Mouse (Mus musculus) kidney, embryonic 14.5 days (tissue): ENCODE results near the gene Nolc1. TPM values are rescaled to one million over a fixed set of nuclear protein-coding genes. Genes with fewer than 3 reads are reported as not detected.
A peak's percentile ranks its signal among the peaks of the same experiment; 100 is the strongest.

Source experiments
- ATAC-seq: fragments of 200-750 bp; cut with Nextera tagmentation; 2 replicates; pipeline ENCODE4 v1.8.0; 2017; ENCODE audit warnings: moderate number of reproducible peaks, mild to moderate bottlenecking, moderate TSS enrichment, moderate library complexity; ENCODE audit not compliant: low FRiP score, low TSS enrichment
- H3K27ac ChIP-seq: fragments of 300-500 bp; sonication (generic); 2 replicates; pipeline ENCODE4 v1.5.1; 2014; ENCODE audit warnings: low read depth, mild to moderate bottlenecking, low read length, moderate library complexity, mixed read lengths
- H3K27me3 ChIP-seq: fragments of 300-500 bp; sonication (generic); 2 replicates; pipeline ENCODE4 v1.6.1; 2014; ENCODE audit warnings: mild to moderate bottlenecking, low read length; ENCODE audit not compliant: control insufficient read depth, insufficient read depth
- H3K36me3 ChIP-seq: fragments of 300-500 bp; sonication (generic); 2 replicates; pipeline ENCODE4 v1.6.1; 2014; ENCODE audit warnings: low read length, mixed read lengths; ENCODE audit not compliant: control insufficient read depth, insufficient read depth
- H3K4me1 ChIP-seq: fragments of 300-500 bp; sonication (generic); 2 replicates; pipeline ENCODE4 v1.6.1; 2014; ENCODE audit warnings: low read length, mixed read lengths; ENCODE audit not compliant: control insufficient read depth, insufficient read depth
- H3K4me2 ChIP-seq: fragments of 300-500 bp; sonication (generic); replicated peaks from 2 replicates; pipeline ENCODE4 v1.6.1; 2014; ENCODE audit warnings: low read depth, mild to moderate bottlenecking, low read length
- H3K4me3 ChIP-seq: fragments of 300-500 bp; sonication (generic); 2 replicates; pipeline ENCODE4 v1.5.1; 2014; ENCODE audit warnings: mild to moderate bottlenecking, low read length
- H3K9ac ChIP-seq: fragments of 300-500 bp; sonication (generic); 2 replicates; pipeline ENCODE4 v1.6.1; 2014; ENCODE audit warnings: low read depth, mild to moderate bottlenecking, low read length, moderate library complexity
- H3K9me3 ChIP-seq: fragments of 300-500 bp; sonication (generic); 2 replicates; pipeline ENCODE4 v1.6.1; 2016; ENCODE audit warnings: low read length; ENCODE audit not compliant: control insufficient read depth
- WGBS: fragments of 180-500 bp; shearing (Covaris S2); extraction: QIAGEN DNeasy Blood & Tissue Kit; methylation state at CpG from one replicate; pipeline ENCODE4 v1.1.7; 2014; 5-methylcytosine and 5-hydroxymethylcytosine counted together
- polyA plus RNA-seq: library from polyadenylated mRNA; unstranded; fragments of >200 nt; fragmentation: Nextera tagmentation; extraction: Ambion mirVana; gene quantifications from 2 replicates; pipeline ENCODE4 v1.2.1, GENCODE M21; 2014

The Nolc1 gene
- polyA plus RNA-seq = 80.6 and 114 TPM in 2 replicates

DNA sequence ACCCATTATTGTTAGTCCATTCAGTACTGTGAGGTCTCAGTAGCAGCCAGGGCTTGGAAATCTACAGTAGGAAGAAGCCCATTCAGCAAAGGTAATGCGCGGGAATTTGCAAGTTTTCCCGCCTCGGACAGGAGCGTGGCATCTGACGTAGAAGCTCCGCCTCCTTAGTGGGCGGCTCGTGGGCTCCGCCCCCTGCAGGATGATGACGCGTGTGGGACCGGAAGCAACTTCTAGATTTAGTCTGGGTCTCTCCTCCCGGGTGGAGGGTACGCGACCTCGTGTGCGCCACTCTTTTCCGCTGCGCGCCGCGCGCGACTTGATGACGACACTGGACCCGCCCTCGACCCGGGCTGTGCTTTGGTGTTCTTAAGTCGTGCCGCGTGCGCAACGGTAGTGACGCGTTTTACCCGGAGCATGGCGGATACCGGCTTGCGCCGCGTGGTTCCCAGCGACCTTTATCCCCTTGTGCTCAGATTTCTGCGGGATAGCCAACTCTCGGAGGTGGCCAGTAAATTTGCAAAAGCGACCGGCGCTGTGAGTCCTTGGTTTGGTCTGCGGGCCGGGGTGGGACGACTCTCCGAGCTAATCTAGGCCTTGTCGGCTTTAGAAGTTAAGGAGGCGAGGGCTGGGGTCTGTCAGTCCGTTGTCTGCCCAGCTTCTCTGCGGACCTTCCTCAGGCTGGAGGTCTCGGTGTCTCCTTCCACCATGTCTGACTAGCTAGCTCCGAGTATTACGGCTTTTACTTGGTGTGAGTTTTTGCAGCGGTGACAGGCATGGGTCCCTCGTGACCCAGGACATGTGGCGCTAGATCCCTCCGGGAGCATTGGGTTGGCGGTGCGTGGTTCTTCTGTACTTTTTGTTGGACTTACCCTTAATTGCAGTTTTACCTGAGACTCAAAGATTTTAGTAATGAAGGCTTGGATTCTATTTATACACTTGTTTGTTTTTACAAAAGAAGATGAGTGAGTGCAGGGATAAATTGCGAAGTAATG lies at the start of gene Nolc1:
TSS of gene Nolc1 (plus strand) at position 248 of the 992 bp plus-strand sequence.
- Histone ChIP-seq H3K27me3 (no peaks in the 10 kb centered on the region), H3K9ac (peak within 1 kb of the TSS; percentile 79), H3K36me3 (peaks cover 61% of the 10 kb centered on the region), H3K27ac (peak within 1 kb of the TSS; percentile 67; the same call in 1 of the 2 replicates), H3K9me3 (no peaks in the 10 kb centered on the region), H3K4me3 (peak within 1 kb of the TSS; percentile 83), H3K4me2 (peak within 1 kb of the TSS; percentile 81), H3K4me1 (peaks cover 12% of the 10 kb centered on the region)
- peak; percentile 98 for ATAC-seq
- under 1% methylated on average over 66 of the region's 66 CpGs for WGBS

GRCm38 (mm10) chr19:46026567-46026966 lies 49.1 kb upstream of the Nolc1 start:
- H3K9me3 ChIP-seq = peaks cover 5% of the 10 kb centered on the region; the same call in 1 of the 2 replicates
- H3K27ac ChIP-seq = no peak overlapping the region
- no peak overlapping the region for H3K4me2 ChIP-seq
- WGBS = 63% methylated on average over 8 of the region's 8 CpGs
- no peaks in the 10 kb centered on the region for H3K4me1 ChIP-seq
- ATAC-seq = no peak
- no peak overlapping the region for H3K4me3 ChIP-seq
- H3K9ac ChIP-seq = no peak overlapping the region
- no peaks in the 10 kb centered on the region for H3K27me3 ChIP-seq
- H3K36me3 ChIP-seq = peaks cover 13% of the 10 kb centered on the region

- Histone ChIP-seq H3K4me2 (no peak overlapping the region), H3K4me1 (no peaks in the 10 kb centered on the region), H3K27me3 (no peaks in the 10 kb centered on the region), H3K27ac (no peak overlapping the region), H3K4me3 (no peak overlapping the region), H3K9ac (no peak overlapping the region), H3K36me3 (peaks cover 36% of the 10 kb centered on the region), H3K9me3 (peaks cover 5% of the 10 kb centered on the region; the same call in 1 of the 2 replicates)
- no peak for ATAC-seq
- 77% methylated on average over 11 of the region's 11 CpGs for WGBS
Measured at GRCm38 (mm10) chr19:46028747-46029320, 46.8 kb upstream of the Nolc1 start.

GRCm38 (mm10) chr19:46029652-46030051 lies 46.0 kb upstream of the Nolc1 start:
- Histone ChIP-seq H3K9me3 (peaks cover 5% of the 10 kb centered on the region; the same call in 1 of the 2 replicates), H3K27me3 (no peaks in the 10 kb centered on the region), H3K4me2 (no peak overlapping the region), H3K27ac (no peak overlapping the region), H3K4me3 (no peak overlapping the region), H3K4me1 (no peaks in the 10 kb centered on the region), H3K36me3 (peaks cover 44% of the 10 kb centered on the region), H3K9ac (no peak overlapping the region)
- 100% methylated on average over 1 of the region's 1 CpGs for WGBS
- no peak for ATAC-seq

- H3K9me3 ChIP-seq = peaks cover 5% of the 10 kb centered on the region; the same call in 1 of the 2 replicates
- no peak overlapping the region for H3K4me2 ChIP-seq
- H3K4me3 ChIP-seq = no peak overlapping the region
- H3K27me3 ChIP-seq = no peaks in the 10 kb centered on the region
- H3K9ac ChIP-seq = no peak overlapping the region
- no peak for ATAC-seq
- peaks cover 51% of the 10 kb centered on the region for H3K36me3 ChIP-seq
- H3K4me1 ChIP-seq = no peaks in the 10 kb centered on the region
- 92% methylated on average over 10 of the region's 10 CpGs for whole genome bisulfite sequencing
- H3K27ac ChIP-seq = no peak overlapping the region
Measured at GRCm38 (mm10) chr19:46030196-46030983, 45.3 kb upstream of the Nolc1 start.

GRCm38 (mm10) chr19:46031689-46032432 lies 43.8 kb upstream of the Nolc1 start:
- peaks cover 63% of the 10 kb centered on the region for H3K36me3 ChIP-seq
- 83% methylated on average over 9 of the region's 9 CpGs for WGBS
- ATAC-seq = no peak
- peaks cover 5% of the 10 kb centered on the region; the same call in 1 of the 2 replicates for H3K9me3 ChIP-seq
- H3K4me1 ChIP-seq = peaks cover 2% of the 10 kb centered on the region; the same call in 1 of the 2 replicates
- H3K27ac ChIP-seq = no peak overlapping the region
- H3K9ac ChIP-seq = no peak overlapping the region
- H3K4me2 ChIP-seq = no peak overlapping the region
- H3K27me3 ChIP-seq = no peaks in the 10 kb centered on the region
- H3K4me3 ChIP-seq = no peak overlapping the region

- Histone ChIP-seq H3K36me3 (peaks cover 63% of the 10 kb centered on the region), H3K27ac (no peak overlapping the region), H3K4me2 (no peak overlapping the region), H3K9ac (no peak overlapping the region), H3K4me3 (no peak overlapping the region), H3K9me3 (peaks cover 5% of the 10 kb centered on the region; the same call in 1 of the 2 replicates), H3K27me3 (no peaks in the 10 kb centered on the region), H3K4me1 (peaks cover 13% of the 10 kb centered on the region)
- no peak for ATAC-seq
- WGBS = 73% methylated on average over 26 of the region's 26 CpGs
Measured at GRCm38 (mm10) chr19:46032731-46033510, 42.7 kb upstream of the Nolc1 start.
